Mouse (Mus musculus) heart, postnatal 4 days (tissue): ENCODE results near the gene Adgrg3. TPM values are rescaled to one million over a fixed set of nuclear protein-coding genes. Genes with fewer than 3 reads are reported as not detected.

Experiments
- DNase-seq: peaks from one replicate; pipeline ENCODE4 v3.0.0; 2021
- total RNA-seq, 2 experiments: library from RNA; stranded (reverse); gene quantifications; 2 replicates each; pipeline ENCODE4 v1.2.3; 2021

Gene Adgrg3
- total RNA-seq, 2 experiments from 2014 or later: 3.3 to 3.8 TPM

- DNase-seq: no peak
Observed at GRCm38 (mm10) chr8:94992996-94993724, 24.3 kb upstream of the Adgrg3 start.

GRCm38 (mm10) chr8:94994006-94994405, 23.5 kb upstream of the Adgrg3 start:
- DNase-seq: peak; percentile 81

- DNase-seq: no peak
Observed at GRCm38 (mm10) chr8:94994510-94994909, 23.0 kb upstream of the Adgrg3 start.

DNA sequence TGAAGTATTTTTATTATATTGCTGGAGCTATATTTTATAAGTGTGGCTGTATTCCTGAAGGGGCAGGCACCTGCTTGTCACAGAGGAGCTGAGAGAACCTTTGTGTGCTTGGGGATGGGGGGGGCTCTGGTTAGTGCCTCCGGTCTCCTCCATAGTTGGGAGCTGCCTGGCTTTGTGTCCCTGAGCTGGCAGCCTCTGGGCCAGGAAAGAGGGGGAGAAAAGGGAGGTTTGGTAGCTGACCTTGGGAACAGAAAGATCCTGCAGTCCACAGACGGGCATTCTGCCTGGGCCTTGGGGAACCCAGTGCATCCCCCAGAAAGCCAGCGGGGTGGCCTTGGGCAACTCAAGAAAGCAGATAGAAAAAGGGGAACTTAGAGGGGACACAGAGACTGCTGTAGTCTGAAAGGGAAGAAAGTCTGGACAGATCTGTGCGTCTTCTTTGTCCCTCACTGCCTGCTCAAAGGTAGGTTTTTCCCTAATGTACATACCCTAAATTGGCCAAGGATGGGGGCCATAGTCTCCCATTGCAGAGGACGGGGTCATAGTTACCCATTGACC, 22.1 kb upstream of the Adgrg3 start:
- no peak for DNase-seq

DNA sequence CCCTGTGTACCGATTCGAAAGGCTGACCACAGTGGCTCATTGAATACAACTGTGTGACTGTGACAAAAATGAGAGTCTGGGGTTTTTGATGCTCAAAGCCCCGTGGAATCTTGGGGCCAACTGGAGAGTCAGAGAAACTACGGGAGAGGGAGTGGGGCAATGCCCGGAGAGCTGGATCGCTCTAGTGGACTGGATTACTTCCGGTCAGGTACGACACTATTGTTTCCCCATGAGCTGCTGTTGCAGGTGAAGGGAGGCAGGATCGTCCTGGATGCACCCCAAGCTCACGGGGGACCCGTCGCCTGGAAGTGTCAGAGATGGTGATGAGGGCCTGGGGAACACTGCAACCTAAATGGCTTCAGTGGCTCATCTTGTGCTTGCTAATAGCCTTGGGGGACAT, 21.5 kb upstream of the Adgrg3 start:
- no peak for DNase-seq

GRCm38 (mm10) chr8:94996899-94997856, 20.3 kb upstream of the Adgrg3 start:
- DNase-seq: peak; percentile 54

DNA sequence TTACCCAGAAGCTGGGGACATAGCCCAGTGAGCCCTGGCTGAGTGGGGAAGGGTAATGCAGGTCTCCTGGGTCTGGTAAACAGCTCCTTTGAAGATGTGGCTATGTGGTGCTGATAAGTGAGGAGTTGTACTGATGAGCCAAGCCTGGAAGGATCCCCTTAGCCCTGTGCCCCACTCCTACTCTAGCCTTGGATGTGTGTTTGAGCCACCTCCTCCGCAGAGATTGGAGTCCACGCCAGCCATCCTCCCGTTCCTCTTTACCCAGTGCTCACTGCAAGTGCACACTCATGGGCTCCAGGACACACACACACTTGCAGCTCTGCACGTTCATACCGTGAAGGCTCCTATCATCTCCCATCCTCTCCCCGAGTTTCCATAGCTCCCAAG, 19.6 kb upstream of the Adgrg3 start:
- no peak for DNase-seq

GRCm38 (mm10) chr8:94998431-94998830, 19.1 kb upstream of the Adgrg3 start:
- DNase-seq: no peak

DNA sequence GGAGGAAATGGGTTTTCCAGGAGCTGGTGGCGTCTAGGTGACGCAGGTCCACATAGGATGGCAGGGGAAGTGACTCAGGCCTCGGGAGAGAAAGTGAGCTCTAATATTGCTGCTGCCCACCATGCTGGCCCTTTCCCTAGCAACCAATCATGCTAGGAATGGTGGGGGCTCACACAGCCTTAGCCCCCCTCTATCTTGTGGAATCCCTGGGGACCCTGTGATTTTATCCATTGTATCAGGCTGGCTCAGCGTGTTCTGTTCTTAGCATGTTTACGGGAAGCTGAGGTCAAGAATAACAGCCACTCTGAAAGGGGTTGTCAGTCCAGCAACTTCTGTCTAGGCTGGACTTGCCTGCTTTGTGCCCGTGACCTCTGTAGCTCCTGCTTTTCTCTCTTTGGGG, 18.5 kb upstream of the Adgrg3 start:
- DNase-seq: peak; percentile 41

- DNase-seq: peak; percentile 51
Observed at GRCm38 (mm10) chr8:94999956-95000355, 17.5 kb upstream of the Adgrg3 start.

- peak; percentile 71 for DNase-seq
Observed at GRCm38 (mm10) chr8:95000684-95001083, 16.8 kb upstream of the Adgrg3 start.

GRCm38 (mm10) chr8:95001165-95001564, 16.3 kb upstream of the Adgrg3 start:
- DNase-seq: no peak

DNA sequence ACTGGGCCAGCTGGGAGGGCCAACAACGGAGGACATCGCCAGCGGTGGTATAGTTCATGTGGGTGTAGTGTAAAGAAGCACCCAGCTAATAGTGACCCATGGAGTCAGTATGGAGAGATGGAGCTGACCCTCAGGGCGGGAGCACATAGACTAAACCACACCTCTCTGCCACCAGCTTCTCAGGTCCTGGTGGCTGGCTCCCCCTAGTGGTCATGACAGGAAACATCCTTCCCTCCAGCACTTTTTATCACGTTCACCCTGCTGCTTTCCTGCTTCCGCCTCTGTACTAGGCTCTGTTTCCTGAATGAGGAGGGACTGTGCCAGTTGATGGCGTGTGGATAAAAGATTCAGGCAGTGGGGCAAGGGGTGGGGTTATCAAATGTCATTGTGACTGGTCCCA, 15.8 kb upstream of the Adgrg3 start:
- peak; percentile 87 for DNase-seq

GRCm38 (mm10) chr8:95002089-95002655, 15.3 kb upstream of the Adgrg3 start:
- DNase-seq: peak; percentile 36

DNA sequence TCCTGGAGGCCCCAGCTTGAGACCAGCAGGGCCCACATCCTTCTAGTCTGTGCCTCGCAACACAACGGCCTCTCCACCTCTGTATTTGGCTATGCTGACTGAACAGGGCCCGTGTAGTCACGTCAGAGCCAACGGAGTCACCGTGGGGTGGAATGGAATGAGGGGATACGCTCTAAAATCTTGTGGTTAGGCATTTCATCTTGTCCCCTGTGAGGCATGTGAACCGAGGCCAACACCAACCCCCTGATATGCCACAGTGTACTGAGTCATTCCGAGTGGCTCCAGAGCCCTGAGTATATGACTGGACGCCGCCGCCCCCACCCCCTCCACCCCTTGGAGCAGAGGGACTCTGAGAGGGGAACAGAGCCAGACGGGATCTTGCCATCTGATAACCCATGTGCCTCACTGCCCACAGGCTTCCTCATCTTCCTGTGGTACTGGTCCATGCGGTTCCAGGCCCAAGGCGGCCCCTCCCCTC, 5.0 kb upstream of the Adgrg3 start:
- no peak for DNase-seq

GRCm38 (mm10) chr8:95015866-95016265, 1.6 kb upstream of the Adgrg3 start:
- DNase-seq: no peak

- DNase-seq: no peak
Observed at GRCm38 (mm10) chr8:95016684-95017083, 808 bp upstream of the Adgrg3 start.

DNA sequence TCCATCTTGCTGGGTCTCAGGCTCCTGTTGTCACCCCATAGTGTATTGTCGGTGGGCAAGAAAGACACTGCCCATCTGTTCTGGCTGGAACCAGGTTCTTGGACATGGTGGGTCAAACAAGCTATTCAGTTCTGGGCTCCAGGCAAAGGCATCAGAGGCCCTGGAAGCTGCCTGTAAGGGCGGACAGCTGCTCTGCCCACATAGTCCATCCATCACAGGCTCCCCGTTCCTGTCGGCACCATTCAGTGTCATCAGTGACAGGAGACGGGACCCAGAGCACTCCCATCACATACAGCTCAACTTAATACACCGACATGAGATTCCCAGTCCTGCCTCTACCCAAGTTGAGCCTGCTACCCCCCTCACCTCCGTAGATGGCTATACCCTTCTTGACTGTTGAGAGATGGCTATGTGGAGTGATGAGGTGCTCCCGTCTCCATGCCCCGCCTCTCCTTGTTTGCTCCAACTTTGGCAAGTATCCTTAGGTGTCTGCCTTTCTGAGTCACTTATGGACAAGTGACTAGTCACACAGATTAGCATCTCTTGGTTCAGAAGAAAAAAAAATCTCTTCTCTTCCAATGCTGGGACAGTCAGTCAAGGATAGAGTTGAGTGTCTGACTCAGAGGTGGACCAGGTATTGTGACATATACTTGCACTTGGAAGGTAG, 610 bp downstream of the Adgrg3 start:
- no peak for DNase-seq

DNA sequence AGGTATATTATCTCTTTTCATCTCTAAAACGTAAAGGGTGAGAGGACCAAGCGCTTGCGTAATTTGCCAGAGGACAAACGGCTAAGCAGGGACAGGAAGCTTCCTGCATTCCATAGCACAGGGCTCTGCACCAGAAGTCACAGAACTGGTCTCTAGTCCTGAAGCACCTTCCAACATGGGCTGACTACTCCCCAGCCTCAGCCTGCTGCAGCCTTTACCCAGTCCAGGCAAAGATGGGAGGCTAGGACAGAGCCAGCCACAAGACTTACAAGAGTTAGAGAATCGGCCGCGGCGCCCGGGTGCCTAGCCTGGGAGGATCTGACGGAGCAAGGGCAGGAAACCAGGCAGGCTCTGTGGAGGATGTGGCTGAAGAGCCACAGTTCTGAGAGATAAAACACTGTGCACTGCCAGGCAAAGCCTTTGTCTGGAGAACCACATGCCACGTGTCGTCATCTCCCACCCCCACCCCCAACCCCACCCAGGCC, 2.8 kb downstream of the Adgrg3 start:
- peak; percentile 35 for DNase-seq

- no peak for DNase-seq
Observed at GRCm38 (mm10) chr8:95020821-95021220, 3.3 kb downstream of the Adgrg3 start.

- DNase-seq: no peak
Observed at GRCm38 (mm10) chr8:95023201-95023600, 5.7 kb downstream of the Adgrg3 start.

- DNase-seq: no peak
Observed at GRCm38 (mm10) chr8:95024387-95024786, 6.9 kb downstream of the Adgrg3 start.
